Mouse (Mus musculus) ovary, postnatal 36 days (tissue): ENCODE results near the gene Pdzd2.

Experiments
- DNase-seq: peaks from one replicate; pipeline ENCODE4 v3.0.0; 2022; ENCODE audit warnings: low spot score, mixed read lengths

The Pdzd2 gene

GRCm38 (mm10) chr15:12315996-12316395, 423.7 kb downstream of the Pdzd2 start:
- DNase-seq: no peak

DNA sequence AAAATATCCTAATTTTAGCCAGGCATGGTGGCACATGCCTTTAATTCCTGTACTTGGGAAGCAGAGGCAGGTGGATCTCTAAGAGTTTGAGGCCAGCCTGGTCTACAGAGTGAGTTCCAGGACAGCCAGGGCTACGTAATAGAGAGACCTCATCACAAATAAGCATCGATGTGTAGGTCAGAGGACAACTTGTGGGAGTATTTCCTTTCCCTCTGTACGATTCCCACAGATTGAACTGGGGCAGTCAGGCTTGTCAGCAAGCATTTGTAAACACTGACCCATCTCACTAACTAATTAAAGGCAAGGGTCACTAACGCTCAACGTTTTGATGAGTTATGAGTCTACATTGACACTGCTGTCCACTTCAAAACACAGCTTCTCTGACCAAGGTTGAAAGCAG, 425.1 kb downstream of the Pdzd2 start:
- no peak for DNase-seq

DNA sequence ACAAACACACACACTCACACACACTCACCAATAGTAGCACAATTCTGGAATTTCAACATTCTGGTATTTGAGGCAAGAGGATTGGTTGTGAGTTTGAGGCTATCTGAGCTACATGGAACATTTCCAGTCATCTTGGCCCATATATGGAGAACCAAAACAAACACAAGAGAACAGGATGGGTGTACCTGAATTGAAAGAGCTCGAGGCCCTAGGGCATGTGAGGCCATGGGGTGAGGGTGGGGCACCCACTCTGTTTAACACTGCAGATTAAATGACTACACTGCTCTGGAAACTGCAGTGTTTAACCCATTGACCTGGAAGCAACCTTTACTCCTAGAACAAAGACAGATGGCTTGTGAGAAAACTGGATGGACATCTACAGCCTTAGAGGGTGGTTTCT, 426.5 kb downstream of the Pdzd2 start:
- DNase-seq: no peak

DNA sequence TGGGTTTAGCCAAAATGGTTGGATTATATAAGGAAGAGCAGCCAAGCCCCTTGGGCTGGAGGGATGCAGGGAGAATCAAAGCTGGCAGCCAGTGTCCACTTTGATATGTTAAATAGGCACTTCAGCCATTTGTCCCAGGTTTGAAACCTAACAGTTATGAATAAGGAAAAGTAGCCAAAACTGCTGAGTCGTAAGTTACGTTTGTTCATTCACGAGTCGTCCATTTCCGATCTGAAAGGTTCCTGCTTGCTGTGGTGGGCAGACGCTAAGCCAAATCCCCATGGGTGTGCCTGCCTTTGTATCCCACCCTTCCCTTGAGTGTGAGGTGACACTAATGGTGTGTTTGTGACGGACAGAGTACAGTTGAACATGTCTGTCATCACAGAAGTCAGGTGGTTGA, 428.3 kb downstream of the Pdzd2 start:
- DNase-seq: no peak

DNA sequence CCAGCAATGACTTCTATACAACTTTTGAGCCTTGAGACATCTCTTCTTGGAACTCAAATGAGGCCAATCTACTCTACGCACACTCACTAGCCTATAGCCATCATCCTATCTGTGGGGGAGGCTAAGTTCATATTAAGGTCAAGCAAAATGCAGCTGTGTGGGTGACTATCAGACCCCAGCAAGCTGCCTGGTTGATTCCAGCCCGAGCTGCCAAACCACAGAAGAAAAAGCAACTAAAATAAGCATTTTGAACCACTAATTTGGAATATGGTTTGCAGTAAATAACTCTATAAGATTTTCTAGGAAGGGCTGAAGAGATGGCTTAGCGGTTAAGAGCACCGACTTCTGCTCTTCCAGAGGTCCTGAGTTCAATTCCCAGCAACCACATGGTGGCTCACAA, 429.0 kb downstream of the Pdzd2 start:
- no peak for DNase-seq
